Mouse (Mus musculus) embryonic facial prominence, embryonic 15.5 days (tissue): ENCODE data around the gene Paqr4. TPM values are rescaled to one million over a fixed set of nuclear protein-coding genes. Genes with fewer than 3 reads are reported as not detected.

Experiments
- ATAC-seq: fragments of 200-750 bp; cut with Nextera tagmentation; 2 replicates; pipeline ENCODE4 v1.8.0; 2017; ENCODE audit warnings: low read depth, moderate TSS enrichment; ENCODE audit not compliant: insufficient number of reproducible peaks, low FRiP score, low TSS enrichment
- H3K27ac ChIP-seq: fragments of 300-500 bp; sonication (generic); replicated peaks from 2 replicates; pipeline ENCODE4 v1.5.1; 2015; ENCODE audit warnings: mild to moderate bottlenecking, inconsistent platforms
- H3K27me3 ChIP-seq: fragments of 300-500 bp; sonication (generic); 2 replicates; pipeline ENCODE4 v1.6.1; 2015; ENCODE audit warnings: inconsistent platforms
- H3K36me3 ChIP-seq: fragments of 300-500 bp; sonication (generic); 2 replicates; pipeline ENCODE4 v1.6.1; 2015; ENCODE audit warnings: mild to moderate bottlenecking, inconsistent platforms
- H3K4me1 ChIP-seq: fragments of 300-500 bp; sonication (generic); 2 replicates; pipeline ENCODE4 v1.6.1; 2015; ENCODE audit warnings: inconsistent platforms
- H3K4me2 ChIP-seq: fragments of 300-500 bp; sonication (generic); replicated peaks from 2 replicates; pipeline ENCODE4 v1.6.1; 2015; ENCODE audit warnings: mild to moderate bottlenecking, inconsistent platforms
- H3K4me3 ChIP-seq: fragments of 300-500 bp; sonication (generic); replicated peaks from 2 replicates; pipeline ENCODE4 v1.5.1; 2015; ENCODE audit warnings: mild to moderate bottlenecking, inconsistent platforms
- H3K9ac ChIP-seq: fragments of 300-500 bp; sonication (generic); 2 replicates; pipeline ENCODE4 v1.6.1; 2015; ENCODE audit warnings: inconsistent platforms
- H3K9me3 ChIP-seq: fragments of 300-500 bp; sonication (generic); replicated peaks from 2 replicates; pipeline ENCODE4 v1.6.1; 2016; ENCODE audit warnings: inconsistent platforms
- WGBS: fragments of 180-500 bp; shearing (Covaris S2); methylation state at CpG from one replicate; pipeline ENCODE4 v1.1.7; 2015; 5-methylcytosine and 5-hydroxymethylcytosine counted together
- polyA plus RNA-seq: library from polyadenylated mRNA; unstranded; fragments of >200 nt; fragmentation: Nextera tagmentation; extraction: Ambion mirVana; gene quantifications from 2 replicates; pipeline ENCODE4 v1.2.1, GENCODE M21; 2015

Paqr4 gene
- polyA plus RNA-seq, 1 experiment from 2014 or later, result 20.9 TPM

GRCm38 (mm10) chr17:23695801-23696200 lies 44.9 kb downstream of the Paqr4 start:
- Histone ChIP-seq H3K4me2 (no peak overlapping the region), H3K4me3 (no peak overlapping the region), H3K4me1 (peaks cover 15% of the 10 kb centered on the region), H3K9me3 (no peaks in the 10 kb centered on the region), H3K36me3 (no peaks in the 10 kb centered on the region), H3K27me3 (peaks cover 30% of the 10 kb centered on the region), H3K9ac (no peak overlapping the region), H3K27ac (no peak overlapping the region)
- ATAC-seq, result no peak
- 15% methylated on average over 3 of the region's 3 CpGs for WGBS

- WGBS, result 45% methylated on average over 1 of the region's 1 CpGs
- H3K36me3 ChIP-seq, result no peaks in the 10 kb centered on the region
- no peak overlapping the region for H3K4me2 ChIP-seq
- H3K27me3 ChIP-seq, result peaks cover 17% of the 10 kb centered on the region
- H3K9me3 ChIP-seq, result no peaks in the 10 kb centered on the region
- peaks cover 5% of the 10 kb centered on the region for H3K4me1 ChIP-seq
- H3K9ac ChIP-seq, result no peak overlapping the region
- ATAC-seq, result no peak
- H3K27ac ChIP-seq, result no peak overlapping the region
- H3K4me3 ChIP-seq, result no peak overlapping the region
Measured at GRCm38 (mm10) chr17:23694491-23694890, 46.2 kb downstream of the Paqr4 start.

Other genes starting within 250 kb of the Paqr4 start
- gene Zfp213, start 176.6 kb downstream of the Paqr4 start, polyA plus RNA-seq, result 17.8 and 19.5 TPM in 2 replicates
- gene Zfp13, start 141.4 kb downstream of the Paqr4 start, polyA plus RNA-seq, result 13.4 and 14.1 TPM in 2 replicates
- gene Zscan10, start 140.0 kb downstream of the Paqr4 start, polyA plus RNA-seq, result 0.08 and 0.14 TPM in 2 replicates
- gene Mmp25, start 95.6 kb downstream of the Paqr4 start, polyA plus RNA-seq, result 0.76 and 0.81 TPM in 2 replicates
- 15.8 and 17.0 TPM in 2 replicates for gene Bicdl2, start 80.4 kb downstream of the Paqr4 start, polyA plus RNA-seq
- 95.7 and 102 TPM in 2 replicates for gene Hcfc1r1, start 67.3 kb downstream of the Paqr4 start, polyA plus RNA-seq
- gene Thoc6, start 67.0 kb downstream of the Paqr4 start, polyA plus RNA-seq, result 42.2 and 42.9 TPM in 2 replicates
- 29.5 and 33.2 TPM in 2 replicates for gene Tnfrsf12a, start 63.4 kb downstream of the Paqr4 start, polyA plus RNA-seq
- 19.8 and 20.2 TPM in 2 replicates for gene Cldn6, start 61.6 kb downstream of the Paqr4 start, polyA plus RNA-seq
- gene Cldn9, start 56.8 kb downstream of the Paqr4 start, polyA plus RNA-seq, result 13.8 and 18.3 TPM in 2 replicates
- 1.0 and 1.1 TPM in 2 replicates for gene 1520401A03Rik, start 18.1 kb downstream of the Paqr4 start, polyA plus RNA-seq
- gene Pkmyt1, start 14.5 kb downstream of the Paqr4 start, polyA plus RNA-seq, result 49.6 and 55.8 TPM in 2 replicates
- 36.8 and 38.2 TPM in 2 replicates for gene Kremen2, start 5.0 kb upstream of the Paqr4 start, polyA plus RNA-seq
- gene Flywch1, start 30.7 kb upstream of the Paqr4 start, polyA plus RNA-seq, result 71.9 and 72.1 TPM in 2 replicates
- gene Flywch2, start 45.2 kb upstream of the Paqr4 start, polyA plus RNA-seq, result 38.3 and 44.0 TPM in 2 replicates
- gene Srrm2, start 49.7 kb upstream of the Paqr4 start, polyA plus RNA-seq, result 489 and 525 TPM in 2 replicates
- gene Elob, start 88.3 kb upstream of the Paqr4 start, polyA plus RNA-seq, result 1,038 and 1,104 TPM in 2 replicates
- gene Prss33, start 95.2 kb upstream of the Paqr4 start, polyA plus RNA-seq, result 0.49 and 0.85 TPM in 2 replicates
- gene Prss32, start 103.0 kb upstream of the Paqr4 start, polyA plus RNA-seq, result 0.12 TPM in 1 of 2 replicates, not detected in the other
- gene Prss41, start 103.3 kb upstream of the Paqr4 start, polyA plus RNA-seq, result 1.8 and 2.0 TPM in 2 replicates
- not detected in 2 replicates for gene Prss21, start 127.2 kb upstream of the Paqr4 start, polyA plus RNA-seq
- 3.1 TPM in 1 of 2 replicates, not detected in the other for gene Dcpp1, start 140.0 kb upstream of the Paqr4 start, polyA plus RNA-seq
- not detected in 2 replicates for gene Dcpp2, start 140.0 kb upstream of the Paqr4 start, polyA plus RNA-seq
- 1.0 and 6.6 TPM in 2 replicates for gene Dcpp3, start 176.6 kb upstream of the Paqr4 start, polyA plus RNA-seq
- gene Sbp, start 200.8 kb upstream of the Paqr4 start, polyA plus RNA-seq, result not detected in 2 replicates
- not detected in 2 replicates for gene Sbpl, start 214.4 kb upstream of the Paqr4 start, polyA plus RNA-seq
- 0.18 TPM in 1 of 2 replicates, not detected in the other for gene Prss30, start 239.7 kb upstream of the Paqr4 start, polyA plus RNA-seq